Mouse (Mus musculus) heart, embryonic 16.5 days (tissue): ENCODE results near the gene Vmn2r107. TPM values are rescaled to one million over a fixed set of nuclear protein-coding genes. Genes with fewer than 3 reads are reported as not detected.

ENCODE experiments used
- ATAC-seq: fragments of 200-750 bp; cut with Nextera tagmentation; replicated peaks from 2 replicates; pipeline ENCODE4 v1.8.0; 2017; ENCODE audit warnings: moderate number of reproducible peaks; ENCODE audit not compliant: insufficient read depth, low FRiP score; ENCODE audit errors: extremely low read depth
- H3K27ac ChIP-seq: fragments of 300-500 bp; sonication (generic); 2 replicates; pipeline ENCODE4 v1.5.1; 2014; ENCODE audit warnings: mild to moderate bottlenecking, low read length, control low read depth, moderate library complexity
- H3K27me3 ChIP-seq: fragments of 300-500 bp; sonication (generic); 2 replicates; pipeline ENCODE4 v1.6.1; 2014; ENCODE audit warnings: low read length, mixed read lengths; ENCODE audit not compliant: control insufficient read depth, insufficient read depth
- H3K36me3 ChIP-seq: fragments of 300-500 bp; sonication (generic); 2 replicates; pipeline ENCODE4 v1.6.1; 2014; ENCODE audit not compliant: control insufficient read depth, insufficient read depth
- H3K4me1 ChIP-seq: fragments of 300-500 bp; sonication (generic); 2 replicates; pipeline ENCODE4 v1.6.1; 2014; ENCODE audit warnings: low read length, mixed read lengths; ENCODE audit not compliant: control insufficient read depth, insufficient read depth
- H3K4me2 ChIP-seq: fragments of 300-500 bp; sonication (generic); 2 replicates; pipeline ENCODE4 v1.6.1; 2014; ENCODE audit warnings: low read depth, mild to moderate bottlenecking, control low read depth, low read length
- H3K4me3 ChIP-seq: fragments of 300-500 bp; sonication (generic); 2 replicates; pipeline ENCODE4 v1.5.1; 2014; ENCODE audit warnings: mild to moderate bottlenecking, control low read depth, low read length
- H3K9ac ChIP-seq: fragments of 300-500 bp; sonication (generic); 2 replicates; pipeline ENCODE4 v1.6.1; 2014; ENCODE audit warnings: low read length, control low read depth
- H3K9me3 ChIP-seq: fragments of 300-500 bp; sonication (generic); replicated peaks from 2 replicates; pipeline ENCODE4 v1.6.1; 2016; ENCODE audit warnings: low read length; ENCODE audit not compliant: control insufficient read depth
- WGBS: fragments of 180-500 bp; shearing (Covaris S2); extraction: QIAGEN DNeasy Blood & Tissue Kit; methylation state at CpG from one replicate; pipeline ENCODE4 v1.1.7; 2014; 5-methylcytosine and 5-hydroxymethylcytosine counted together
- polyA plus RNA-seq: library from polyadenylated mRNA; unstranded; fragments of >200 nt; fragmentation: Nextera tagmentation; extraction: Ambion mirVana; gene quantifications from 2 replicates; pipeline ENCODE4 v1.2.1, GENCODE M21; 2015

Vmn2r107 gene
- polyA plus RNA-seq = not detected in 2 replicates

DNA sequence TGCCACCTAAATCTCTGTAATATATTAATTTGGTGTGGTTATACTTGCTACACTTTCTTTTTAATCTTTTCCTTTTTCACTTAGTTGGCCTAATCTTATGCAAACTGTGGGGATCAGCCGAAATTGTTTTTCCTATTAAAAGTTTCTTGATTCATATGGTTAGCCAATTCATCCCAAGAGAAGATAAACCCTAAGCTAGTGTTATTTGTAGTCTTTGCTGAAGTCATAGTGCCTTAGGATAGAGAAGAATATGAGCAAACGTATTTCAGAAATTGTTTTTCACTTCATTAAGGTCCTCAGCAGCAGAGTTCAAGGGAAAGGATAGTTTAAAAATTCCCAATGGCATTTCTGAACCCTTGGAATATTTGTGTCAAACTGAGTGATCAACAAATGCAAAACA, at the start of gene Vmn2r107:
TSS of gene Vmn2r107 (plus strand) at position 301 of the 400 bp plus-strand sequence.
- no peak within 1 kb of the TSS for H3K4me3 ChIP-seq
- 0 out of 2 replicates have a peak, but pooled peaks cover 4% of the 10 kb centered on the region for H3K9me3 ChIP-seq
- no peaks in the 10 kb centered on the region for H3K36me3 ChIP-seq
- ATAC-seq = no peak
- no peak within 1 kb of the TSS for H3K9ac ChIP-seq
- no peak within 1 kb of the TSS for H3K4me2 ChIP-seq
- 37% methylated on average over 2 of the region's 2 CpGs for WGBS
- H3K27me3 ChIP-seq = no peaks in the 10 kb centered on the region
- H3K4me1 ChIP-seq = no peaks in the 10 kb centered on the region
- no peak within 1 kb of the TSS for H3K27ac ChIP-seq

DNA sequence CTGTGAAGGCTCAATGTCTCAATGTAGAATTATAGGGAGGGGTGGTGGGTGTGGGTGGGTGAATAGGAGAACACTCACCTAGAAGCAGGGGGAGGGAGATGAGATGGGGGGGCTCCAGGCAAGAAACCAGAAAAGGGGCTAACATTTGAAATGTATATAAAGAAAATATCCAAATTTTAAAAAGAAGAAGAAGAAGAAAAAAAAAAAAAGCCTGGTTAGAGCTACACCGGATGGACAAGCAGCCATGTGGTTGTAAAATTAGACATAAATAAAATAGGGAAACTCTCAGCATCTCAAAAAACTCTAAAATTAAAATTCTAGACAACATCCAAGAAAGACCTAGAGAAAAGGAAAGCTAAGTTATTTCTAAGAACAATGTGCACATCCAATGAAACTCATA, 39.3 kb upstream of the Vmn2r107 start:
- H3K4me1 ChIP-seq = no peaks in the 10 kb centered on the region
- 81% methylated on average over 1 of the region's 1 CpGs for WGBS
- no peak overlapping the region for H3K9ac ChIP-seq

DNA sequence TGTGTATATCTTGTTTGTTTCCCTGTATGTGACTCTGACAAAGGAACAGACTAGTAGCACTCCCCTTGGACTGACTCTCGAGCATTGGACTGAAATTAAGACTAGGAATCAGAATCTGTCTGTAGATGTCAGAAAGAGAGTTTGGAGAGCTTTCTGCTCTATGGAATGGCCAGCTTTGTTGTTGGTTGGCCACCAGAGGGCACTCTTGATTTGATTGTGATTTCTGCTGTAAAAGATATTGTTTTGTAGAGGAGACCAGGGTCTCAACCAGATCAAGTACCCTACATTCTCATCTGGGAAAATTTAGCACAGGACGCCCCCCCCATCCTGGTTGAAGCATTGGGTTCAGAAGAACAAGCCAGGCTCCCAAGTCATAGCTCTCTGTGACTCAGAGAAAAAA, 54.1 kb downstream of the Vmn2r107 start:
- Histone ChIP-seq H3K4me2 (no peak overlapping the region), H3K9me3 (peaks cover 9% of the 10 kb centered on the region), H3K27ac (no peak overlapping the region), H3K4me3 (no peak overlapping the region), H3K4me1 (no peaks in the 10 kb centered on the region), H3K9ac (no peak overlapping the region), H3K36me3 (no peaks in the 10 kb centered on the region), H3K27me3 (no peaks in the 10 kb centered on the region)
- ATAC-seq = no peak
- 31% methylated on average over 2 of the region's 2 CpGs for WGBS

More for the DNA sequence above, 39.3 kb upstream of the Vmn2r107 start:
- 0 out of 2 replicates have a peak, but pooled peaks cover 3% of the 10 kb centered on the region for H3K9me3 ChIP-seq
- H3K27ac ChIP-seq = no peak overlapping the region
- H3K36me3 ChIP-seq = no peaks in the 10 kb centered on the region
- no peak overlapping the region for H3K4me3 ChIP-seq
- ATAC-seq = no peak
- H3K27me3 ChIP-seq = no peaks in the 10 kb centered on the region
- H3K4me2 ChIP-seq = no peak overlapping the region

DNA sequence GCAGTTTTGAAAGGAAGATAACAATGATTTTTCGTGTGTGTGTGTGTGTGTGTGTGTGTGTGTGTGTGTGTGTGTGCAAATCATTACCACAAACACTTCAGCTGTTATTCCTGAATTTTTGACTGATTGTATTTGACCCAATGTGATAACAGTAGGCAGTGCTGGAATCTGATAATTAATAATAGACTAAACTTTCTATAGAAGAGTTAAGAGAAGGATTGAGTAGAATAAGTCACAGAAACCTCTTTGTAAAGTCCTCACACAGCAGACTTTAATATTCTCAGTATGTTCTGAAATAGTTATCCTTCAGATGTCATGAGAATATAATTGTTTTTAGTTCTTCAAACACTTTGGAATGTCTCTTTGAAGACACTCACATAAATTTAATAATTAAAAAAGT, 68.8 kb downstream of the Vmn2r107 start, which contains the start of gene Vmn1r224:
TSS of gene Vmn1r224 (plus strand) at position 301 of the 400 bp plus-strand sequence.
- ATAC-seq = no peak
- 10% methylated on average over 1 of the region's 1 CpGs for WGBS
- H3K27ac ChIP-seq = no peak within 1 kb of the TSS
- no peak within 1 kb of the TSS for H3K9ac ChIP-seq
- peaks cover 11% of the 10 kb centered on the region for H3K9me3 ChIP-seq
- no peaks in the 10 kb centered on the region for H3K36me3 ChIP-seq
- H3K4me1 ChIP-seq = no peaks in the 10 kb centered on the region
- no peak within 1 kb of the TSS for H3K4me3 ChIP-seq
- H3K4me2 ChIP-seq = no peak within 1 kb of the TSS
- H3K27me3 ChIP-seq = no peaks in the 10 kb centered on the region

Other genes with a start within 250 kb of the Vmn2r107 start
- gene Fpr-rs7, start 231.0 kb upstream of the Vmn2r107 start, polyA plus RNA-seq = not detected in 2 replicates
- not detected in 2 replicates for gene Fpr-rs6, start 162.1 kb upstream of the Vmn2r107 start, polyA plus RNA-seq
- gene Vmn2r105, start 110.2 kb upstream of the Vmn2r107 start, polyA plus RNA-seq = not detected in 2 replicates
- not detected in 2 replicates for gene Vmn2r106, start 59.7 kb upstream of the Vmn2r107 start, polyA plus RNA-seq
- not detected in 2 replicates for gene Vmn1r224, start 68.9 kb downstream of the Vmn2r107 start, polyA plus RNA-seq
- gene Vmn2r108, start 136.1 kb downstream of the Vmn2r107 start, polyA plus RNA-seq = not detected in 2 replicates
- not detected in 2 replicates for gene Vmn1r225, start 152.9 kb downstream of the Vmn2r107 start, polyA plus RNA-seq
- not detected in 2 replicates for gene Vmn2r109, start 219.5 kb downstream of the Vmn2r107 start, polyA plus RNA-seq